Mouse (Mus musculus) retina, adult 2 months (tissue): Measurements from ENCODE around the gene Myo1g.
A peak's percentile ranks its signal among the peaks of the same experiment; 100 is the strongest.
"Not testable (repeated sequence)": the region's sequence is repeated elsewhere in the genome, so short reads cannot be mapped to it uniquely, and the experiment has no call there.

ENCODE experiments used
- DNase-seq: peaks from one replicate; pipeline ENCODE4 v3.0.0-alpha.2; 2012; ENCODE audit warnings: low read depth, low spot score

Myo1g gene

DNA sequence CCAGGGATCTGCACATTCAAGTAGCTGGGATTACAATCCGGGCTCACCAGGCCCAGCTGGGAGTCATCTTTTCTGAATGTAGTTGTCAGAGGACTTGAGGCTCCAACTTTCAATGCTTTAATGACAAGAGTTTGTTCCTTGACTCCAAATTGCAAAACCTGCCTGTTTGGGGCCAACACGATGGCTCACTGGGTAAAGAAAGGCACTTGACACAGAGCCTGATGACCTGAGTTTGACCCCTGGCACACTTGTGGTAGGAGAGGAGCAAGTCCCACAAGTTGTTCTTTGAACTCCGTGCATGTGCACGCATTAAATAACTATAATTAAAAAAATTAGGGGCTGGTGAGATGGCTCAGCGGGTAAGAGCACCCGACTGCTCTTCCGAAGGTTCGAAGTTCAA lies 9.2 kb upstream of the Myo1g start:
- DNase-seq = no peak

DNA sequence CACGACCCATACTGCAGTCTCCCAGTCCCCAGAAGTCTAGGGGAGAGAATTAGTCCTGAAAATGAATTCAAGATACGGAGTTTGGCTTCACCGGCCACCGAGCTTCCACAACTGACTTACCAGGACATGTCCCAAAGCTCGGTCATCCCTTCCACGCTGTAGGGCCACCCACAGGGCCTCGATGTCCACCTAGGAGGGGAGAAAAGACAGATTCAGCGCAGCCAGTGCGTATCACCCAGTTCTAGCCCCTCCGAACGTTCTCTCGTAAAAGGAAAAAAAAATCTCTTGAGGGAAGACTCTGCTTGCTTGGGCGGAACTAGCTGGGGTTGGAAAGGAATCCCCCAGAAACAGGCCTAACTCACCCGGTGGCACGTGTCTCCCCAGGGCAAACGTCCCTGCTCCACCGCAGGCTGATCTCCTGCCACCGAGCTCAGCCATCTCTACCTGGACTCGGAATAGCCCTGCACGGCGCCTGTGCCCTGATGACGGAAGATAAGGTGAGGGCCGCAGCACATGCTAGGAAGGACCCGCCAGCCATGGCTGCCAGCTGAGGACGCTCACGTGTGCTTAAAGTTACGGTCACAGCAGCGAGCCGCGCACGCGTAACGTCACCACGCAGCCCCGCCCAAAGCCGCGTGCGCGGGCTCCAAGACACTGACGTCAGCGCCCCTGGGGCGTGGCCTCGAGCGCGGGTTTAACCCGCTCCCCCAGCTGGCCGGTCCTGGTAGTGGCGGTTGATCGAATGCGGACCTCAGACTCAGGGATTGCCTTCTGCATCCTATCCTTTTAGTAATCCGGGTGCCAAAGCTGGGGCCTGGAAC lies 7.6 kb upstream of the Myo1g start:
- peak; percentile 94 for DNase-seq

DNA sequence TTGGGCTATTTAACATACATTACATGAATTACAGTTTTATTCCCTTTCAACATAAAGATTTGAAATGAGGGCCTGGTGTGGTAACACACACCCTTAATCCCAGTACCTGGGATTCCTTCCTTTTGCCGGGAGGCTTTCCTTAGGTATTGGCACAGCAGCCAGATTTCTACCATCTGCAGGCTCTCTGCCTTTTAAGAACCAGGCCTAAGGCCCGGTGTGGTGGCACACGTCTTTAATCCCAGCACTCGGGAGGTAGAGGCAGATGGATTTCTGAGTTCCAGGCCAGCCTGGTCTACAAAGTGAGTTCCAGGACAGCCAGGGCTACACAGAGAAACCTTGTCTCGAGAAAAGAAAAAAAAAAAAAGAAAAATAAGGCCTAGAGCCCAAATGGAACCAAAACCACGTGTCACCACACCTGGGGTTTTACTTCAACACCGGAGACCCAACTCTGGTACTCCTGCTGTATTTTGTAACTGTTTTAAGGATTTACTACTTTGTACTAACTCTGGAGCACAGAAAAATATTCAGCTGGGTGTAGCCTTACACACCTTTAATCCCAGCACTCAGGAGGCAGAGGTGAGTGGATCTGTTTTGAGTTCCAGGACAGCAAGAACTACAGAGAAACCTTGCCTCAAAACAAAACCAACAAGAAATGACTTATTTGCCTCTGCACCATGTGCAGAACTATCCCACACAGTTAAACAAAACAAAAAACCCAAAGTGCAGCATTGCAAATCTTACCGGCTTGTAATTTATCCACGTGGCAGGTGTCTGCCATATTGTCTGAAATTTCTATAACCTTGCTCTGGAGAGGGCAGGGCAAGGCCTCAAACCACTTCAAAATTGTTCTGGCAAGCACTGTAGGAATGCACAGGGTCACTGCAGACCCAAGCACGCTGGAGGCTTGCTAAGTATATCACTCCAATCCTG lies 6.8 kb upstream of the Myo1g start:
- DNase-seq = no peak

DNA sequence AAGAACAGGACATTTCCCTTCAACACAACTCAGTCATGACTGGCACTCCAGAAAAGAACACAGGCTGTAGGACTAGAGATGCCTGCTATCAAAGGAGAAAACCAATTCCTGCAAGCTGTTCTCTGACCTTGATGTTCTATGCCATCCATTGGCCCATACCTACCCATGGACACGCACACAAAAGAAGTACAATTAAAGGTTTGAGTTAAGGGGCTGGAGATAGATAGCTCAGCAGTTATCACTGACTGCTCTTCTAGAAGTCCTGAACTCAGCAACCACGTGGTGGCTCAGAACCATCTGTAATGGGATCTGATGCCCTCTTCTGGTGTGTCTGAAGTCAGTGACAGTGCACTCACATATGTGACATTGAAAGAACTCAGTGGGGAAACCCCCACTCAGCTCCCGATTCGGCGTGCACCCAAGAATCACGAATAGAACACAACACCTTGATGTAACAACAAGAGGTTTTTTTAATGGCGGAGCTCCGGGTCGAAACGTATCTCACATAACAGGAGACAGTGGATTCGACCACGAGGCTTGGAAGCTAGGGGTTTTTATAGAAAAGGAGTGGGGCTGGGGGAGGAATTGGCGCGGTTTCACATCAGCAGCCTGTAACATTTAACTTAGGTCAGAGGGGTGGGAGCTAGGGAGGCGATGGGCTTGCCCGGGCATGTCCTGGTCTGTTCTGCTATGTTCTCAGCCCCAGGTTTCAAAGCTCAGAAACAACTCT lies 5.9 kb upstream of the Myo1g start:
- DNase-seq = not testable (repeated sequence)

DNA sequence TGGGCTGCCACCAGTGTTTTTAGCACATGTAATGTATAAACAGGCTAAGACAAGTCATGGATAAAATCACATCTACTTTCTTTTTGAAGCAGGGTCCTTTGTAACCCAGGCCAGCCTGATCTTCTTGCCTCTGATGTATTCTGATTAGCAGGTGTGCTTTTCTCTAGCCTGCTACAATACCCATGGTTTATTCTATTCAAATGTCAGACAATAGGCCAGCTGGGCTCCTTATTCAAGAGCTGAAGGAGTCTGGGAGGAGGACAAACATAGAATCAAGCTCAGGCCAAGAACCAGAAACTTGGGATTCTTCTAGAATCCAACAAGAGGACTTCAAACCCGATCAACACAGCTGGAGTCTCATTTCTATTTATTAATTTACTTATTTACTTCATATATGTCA lies 4.5 kb upstream of the Myo1g start:
- DNase-seq = no peak

DNA sequence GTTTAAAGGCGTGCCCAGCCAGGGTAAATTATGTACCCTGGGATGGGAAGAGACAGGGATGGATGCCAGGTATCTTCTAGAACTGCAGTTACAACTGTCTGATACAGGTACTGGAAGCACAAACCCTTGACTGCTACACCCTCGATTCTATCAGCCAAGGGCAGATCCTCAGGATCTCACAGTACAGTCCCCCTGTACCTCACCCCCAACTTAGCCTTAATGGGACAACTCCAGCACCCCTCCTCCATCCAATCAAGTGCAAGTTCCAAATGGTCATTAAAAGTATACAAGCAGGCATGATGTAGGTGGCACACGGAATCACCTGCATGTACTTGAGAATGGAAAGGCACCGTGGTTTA lies 4.1 kb upstream of the Myo1g start:
- DNase-seq = no peak

DNA sequence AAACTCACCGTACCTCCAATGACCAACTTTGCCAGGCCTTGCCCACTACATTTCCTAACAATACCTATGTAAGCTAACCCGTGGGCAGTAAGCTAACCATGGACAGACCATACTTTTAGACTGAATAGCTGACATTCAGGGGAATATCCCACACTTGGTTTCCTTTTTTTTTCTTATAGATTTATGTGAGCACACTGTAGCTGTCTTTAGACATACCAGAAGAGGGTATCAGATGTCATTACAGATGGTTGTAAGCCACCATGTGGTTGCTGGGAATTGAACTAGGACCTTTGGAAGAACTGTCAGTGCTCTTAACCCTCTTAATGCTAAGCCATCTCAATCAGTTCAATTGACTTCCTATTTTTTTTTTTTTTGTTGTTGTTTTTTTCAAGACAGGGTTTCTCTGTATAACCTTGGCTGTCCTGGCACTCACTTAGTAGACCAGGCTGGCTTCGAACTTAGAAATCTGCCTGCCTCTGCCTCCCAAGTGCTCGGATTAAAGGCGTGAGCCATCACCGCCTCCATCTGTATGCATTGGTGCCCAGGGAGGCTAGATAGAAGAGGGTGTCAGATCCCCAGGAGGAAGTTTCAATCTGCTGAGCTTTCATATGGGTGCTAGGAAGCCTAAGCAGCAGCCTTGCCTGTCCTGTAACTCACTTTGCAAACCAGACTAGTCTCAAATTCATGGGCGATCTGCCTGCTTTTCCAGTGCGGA lies 3.6 kb upstream of the Myo1g start:
- DNase-seq = no peak

DNA sequence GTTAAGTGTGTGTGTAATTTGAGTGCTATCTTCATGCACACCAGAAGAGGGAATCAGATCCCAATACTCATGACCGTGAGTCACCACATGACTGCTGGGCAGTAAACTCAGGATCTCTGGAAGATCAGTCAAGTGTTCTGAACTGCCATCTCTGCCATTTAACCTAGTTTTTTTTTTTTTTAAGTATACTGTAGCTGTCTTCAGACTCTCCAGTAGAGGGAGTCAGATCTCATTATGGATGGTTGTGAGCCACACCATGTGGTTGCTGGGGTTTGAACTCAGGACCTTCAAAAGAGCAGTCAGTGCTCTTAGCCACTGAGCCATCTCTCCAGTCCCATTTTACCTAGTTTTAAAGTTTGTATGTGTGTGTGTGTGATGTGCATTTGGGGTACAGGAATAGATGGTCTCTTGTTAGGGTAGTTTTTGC lies 2.9 kb upstream of the Myo1g start:
- DNase-seq = no peak

DNA sequence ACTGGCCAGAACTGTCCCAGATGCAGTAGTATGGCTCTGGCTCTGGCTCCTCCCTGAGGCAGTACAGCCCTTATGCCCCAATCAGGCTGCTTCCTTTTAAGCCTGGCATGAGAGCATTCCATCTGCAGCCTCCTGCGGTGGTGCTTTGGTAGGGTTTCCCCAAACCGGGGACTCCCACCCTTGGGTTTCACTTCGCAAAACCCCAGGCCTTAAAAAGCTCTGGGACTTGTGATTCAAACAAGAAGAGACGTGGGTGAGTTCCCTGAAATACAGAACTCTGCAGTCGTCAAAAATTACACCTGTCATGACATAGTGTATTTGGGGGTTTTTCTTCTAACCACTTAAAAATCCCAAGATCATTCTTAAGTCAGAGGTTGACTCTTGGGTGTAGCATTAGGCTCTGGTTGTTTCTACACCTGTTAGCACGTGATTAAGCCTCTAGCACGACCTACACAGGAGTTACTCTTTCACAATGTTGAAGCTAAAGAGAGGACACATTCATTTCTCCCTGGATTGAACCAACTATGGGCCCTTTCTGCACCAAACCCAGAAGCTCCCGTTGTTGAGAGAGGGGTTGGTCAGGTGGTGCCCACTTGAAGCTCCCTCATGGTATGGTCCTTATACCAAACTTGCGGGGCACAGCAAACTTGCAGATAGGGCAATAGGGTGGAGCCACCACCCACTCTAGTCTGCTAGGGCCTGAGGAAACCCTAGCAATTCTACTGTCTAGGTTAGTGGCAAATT lies 2.2 kb upstream of the Myo1g start:
- DNase-seq = no peak

DNA sequence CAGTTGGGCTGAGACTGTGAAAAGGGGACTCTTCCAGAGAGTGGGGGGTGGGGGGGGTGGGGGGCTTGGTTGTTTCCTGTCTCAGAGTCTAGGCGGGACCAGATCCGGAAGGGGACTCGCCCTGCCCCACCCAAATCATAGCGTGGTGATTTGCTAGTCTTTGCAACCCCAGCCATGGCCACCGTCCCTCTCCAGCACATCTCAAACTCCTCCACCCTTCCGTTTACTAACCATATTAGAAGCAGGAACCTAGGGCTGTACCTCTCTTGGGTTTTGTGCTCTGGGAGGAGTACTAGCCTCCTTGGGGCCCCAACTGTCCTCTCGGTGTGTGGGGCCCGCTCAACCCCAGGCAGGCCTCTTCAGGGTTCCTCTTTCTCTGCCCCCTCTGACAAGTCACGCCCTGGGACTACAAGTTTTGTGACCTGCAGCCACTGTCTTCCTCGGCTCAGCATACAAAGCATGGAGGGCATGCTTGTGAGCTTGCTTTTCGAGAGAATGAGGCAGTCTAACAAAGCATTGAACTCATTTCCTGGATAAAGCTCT lies 1.2 kb downstream of the Myo1g start:
- DNase-seq = no peak

DNA sequence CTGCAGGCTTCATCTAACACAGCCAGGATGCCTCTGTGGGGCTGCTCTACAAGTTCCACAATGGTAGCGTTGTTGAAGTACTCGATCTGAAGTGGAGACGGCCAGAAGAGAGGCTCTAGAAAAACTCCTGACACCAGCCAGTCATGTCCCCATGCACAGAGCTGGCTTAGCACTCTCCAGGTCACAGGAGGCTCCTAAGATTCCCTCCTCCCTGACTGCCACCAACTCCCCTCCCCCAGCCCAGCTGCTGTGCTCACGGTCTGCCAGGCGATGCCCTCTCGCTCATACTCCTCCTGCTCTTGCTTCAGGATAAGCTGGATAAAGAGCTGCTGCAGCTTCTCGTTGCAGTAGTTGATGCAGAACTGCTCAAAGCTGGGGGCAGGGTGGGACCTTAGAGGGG lies 5.9 kb downstream of the Myo1g start:
- peak; percentile 79 for DNase-seq

DNA sequence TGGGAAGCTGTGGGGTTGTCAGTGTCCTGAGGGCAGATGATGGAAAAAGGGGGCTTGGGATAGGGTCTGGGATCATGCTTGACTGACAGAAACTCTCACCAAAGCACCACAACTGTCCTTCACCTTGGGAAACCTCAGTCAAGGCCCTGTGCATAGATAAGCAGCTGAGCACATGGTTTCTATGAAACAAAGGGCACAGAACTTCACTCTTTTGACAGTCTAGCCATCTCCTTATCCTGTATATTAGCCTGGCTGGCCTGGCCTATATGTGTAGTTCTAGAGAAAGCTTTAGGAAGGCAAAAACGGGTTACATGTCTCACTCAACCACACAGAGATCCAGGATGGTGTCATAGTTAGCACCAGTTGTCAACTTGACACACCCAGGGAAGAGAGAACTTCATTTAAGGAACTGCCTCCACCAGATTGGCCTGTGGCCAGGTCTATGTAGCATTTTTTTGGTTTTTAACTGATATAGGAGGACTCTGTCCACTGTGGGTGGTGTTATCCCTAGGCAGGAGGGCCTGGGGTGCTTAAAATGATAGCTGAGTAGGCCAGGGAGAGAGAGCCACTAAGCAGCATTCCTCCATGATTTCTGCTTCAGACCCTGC lies 12.4 kb downstream of the Myo1g start:
- no peak for DNase-seq

DNA sequence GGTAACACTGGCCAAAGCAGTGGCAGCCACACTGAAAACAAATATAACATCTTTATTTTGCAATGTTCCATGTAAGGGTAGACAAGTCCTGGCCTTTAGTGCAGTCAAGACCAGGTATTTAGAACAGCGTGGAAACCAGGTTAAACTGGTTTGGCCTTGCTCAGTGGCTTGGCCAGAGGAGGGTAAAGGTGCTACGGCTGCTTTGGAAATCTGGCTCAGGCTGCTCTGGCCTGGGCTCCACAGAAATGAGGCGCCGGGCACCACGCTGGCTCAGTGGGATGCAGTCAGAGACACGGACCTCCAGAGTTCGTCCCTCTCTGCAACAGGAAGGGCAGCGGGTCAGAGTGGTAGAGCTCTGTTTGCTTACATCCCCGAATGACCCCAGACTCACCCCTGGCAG lies 14.2 kb downstream of the Myo1g start:
- DNase-seq = no peak

DNA sequence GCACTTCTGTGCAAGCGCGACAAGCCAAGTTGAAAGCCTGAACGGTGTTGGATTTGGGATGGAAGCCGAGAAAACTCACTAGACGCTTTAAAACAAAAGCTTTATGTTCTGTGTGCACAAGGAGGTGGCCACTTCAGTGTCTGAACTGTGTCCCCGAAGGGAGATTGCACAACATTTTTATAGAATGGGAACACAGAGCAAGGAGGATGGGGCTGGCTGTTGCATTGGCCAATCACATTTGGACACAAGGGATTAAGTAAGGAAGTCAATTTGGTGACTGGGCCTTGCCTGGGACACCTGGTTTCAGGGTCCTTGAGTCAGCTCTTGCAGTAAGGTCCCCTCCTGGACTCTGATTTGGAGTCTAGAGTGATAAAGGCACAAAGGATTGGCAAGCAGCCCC lies 16.1 kb downstream of the Myo1g start:
- DNase-seq = no peak

DNA sequence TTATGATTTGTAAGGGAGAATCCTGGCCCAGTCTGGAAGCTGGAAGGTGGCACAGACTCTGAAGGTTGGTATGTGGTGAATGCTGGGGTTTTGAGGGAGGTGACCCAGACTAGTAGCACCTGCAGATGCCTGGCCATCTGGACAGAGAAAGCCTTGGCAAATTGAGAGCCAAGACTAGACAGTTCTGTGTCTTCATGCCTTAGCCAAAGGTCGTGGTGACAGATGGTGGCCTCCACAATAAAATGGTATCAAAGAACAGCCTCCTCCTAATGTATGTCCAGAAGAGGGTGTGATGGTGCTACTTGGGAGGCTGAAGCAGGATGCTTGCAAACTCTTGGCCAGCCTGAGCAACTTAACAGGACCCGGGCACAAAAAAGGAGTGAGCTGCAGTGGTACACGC lies 16.5 kb downstream of the Myo1g start:
- DNase-seq = no peak

DNA sequence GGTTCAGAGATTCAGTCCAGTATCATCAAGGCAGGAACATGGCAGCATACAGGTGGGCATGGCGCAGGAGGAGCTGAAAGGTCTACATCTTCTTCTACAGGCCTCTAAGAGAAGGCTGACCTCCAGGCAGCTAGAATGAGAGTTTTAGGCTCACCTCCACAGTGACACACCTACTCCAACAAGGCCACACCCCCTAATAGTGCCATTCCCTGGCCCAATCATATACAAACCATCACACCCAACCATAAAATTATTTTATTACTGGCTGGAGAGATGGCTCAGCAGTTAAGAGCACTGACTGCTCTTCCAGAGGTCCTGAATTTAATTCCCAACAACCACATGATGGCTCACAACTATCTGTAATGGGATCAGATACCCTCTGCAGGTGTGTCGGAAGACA lies 18.3 kb downstream of the Myo1g start:
- no peak for DNase-seq

DNA sequence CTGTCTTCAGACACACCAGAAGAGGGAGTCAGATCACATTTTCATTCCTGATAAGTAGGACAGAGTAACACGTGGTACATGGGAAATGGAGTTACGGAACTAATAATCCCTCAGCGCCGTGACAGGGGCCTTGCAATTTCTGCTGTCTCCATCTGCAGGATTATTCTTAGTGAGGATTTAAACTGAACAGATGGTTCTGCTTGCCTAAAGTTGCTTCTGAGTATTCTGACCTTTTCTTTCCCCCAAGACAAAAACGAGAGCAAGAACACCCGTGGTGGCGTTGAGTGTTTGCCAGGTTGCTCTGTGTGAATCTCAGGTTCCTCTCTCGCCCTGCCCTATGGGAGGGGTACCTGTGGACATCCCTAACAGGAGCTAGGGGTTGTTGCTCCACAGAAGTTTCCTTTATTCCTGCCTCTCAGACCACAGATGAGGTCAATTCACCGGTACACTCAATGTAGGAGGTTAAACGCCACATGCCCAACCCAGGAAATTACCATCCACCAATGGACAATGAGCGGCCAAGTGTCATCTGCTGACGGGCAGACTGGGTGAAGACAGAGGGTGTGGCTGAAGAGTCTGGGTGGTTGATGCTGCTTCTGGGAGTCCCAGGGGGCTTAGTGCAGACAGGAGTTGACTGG lies 23.3 kb downstream of the Myo1g start:
- DNase-seq = peak; percentile 73

DNA sequence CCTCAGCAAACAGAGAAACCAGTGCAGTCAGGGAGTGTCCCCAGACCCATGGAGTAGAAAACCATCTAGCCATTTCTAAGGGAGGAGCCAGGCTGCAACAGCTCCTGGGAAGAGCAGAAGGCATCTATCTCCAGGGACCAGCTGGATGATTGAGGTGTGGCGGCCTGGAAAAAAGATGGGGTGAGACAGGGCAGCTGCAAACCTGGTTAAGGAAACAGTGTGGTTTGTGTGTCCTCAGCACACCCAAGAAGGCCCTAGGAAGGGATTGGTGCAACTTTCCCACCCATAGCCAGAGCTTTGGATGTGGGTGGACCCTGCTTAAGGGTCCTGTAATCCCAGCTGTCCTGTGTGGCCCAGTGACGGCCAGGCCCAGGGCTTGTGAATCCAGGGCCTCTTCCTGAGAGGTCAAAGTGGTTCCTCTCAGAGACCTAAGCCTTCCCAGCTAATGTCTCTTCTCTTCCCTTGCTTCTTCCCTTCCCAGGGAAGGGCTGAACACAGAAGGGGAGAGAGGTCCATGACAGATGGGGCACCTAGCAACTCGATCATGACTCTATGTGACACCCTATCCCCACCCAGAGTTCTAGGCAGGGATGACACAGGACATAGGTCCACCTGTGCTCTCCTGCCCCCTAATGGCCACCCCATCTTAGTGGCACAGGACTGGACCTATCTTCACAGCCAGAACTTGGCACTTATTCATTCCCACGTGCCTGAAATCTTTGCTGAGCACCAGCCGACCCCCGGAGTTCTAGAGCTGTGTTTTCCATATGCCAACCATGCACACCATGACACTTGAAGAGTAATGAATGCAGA lies 30.9 kb downstream of the Myo1g start:
- no peak for DNase-seq

DNA sequence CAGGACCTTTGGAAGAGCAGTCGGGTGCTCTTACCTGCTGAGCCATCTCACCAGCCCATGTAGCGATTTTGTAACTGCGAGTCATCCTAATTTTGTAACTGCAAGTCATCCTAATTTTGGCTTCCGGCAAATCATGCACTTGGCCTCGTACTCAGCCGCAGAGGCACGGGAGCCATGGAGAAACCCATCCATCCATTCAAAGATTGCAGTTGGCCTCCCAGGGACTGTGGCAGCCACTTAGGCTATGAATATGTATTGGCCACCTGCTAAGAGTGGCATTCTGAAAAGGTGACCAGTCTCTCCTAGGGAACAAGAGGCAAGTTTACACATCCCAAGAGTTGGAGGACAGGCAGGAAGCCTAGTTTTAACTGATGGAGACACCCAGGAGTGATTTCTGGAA lies 31.5 kb downstream of the Myo1g start:
- DNase-seq = no peak
